Mouse (Mus musculus) midbrain, embryonic 13.5 days (tissue): ENCODE data around the gene Gpsm2. TPM values are rescaled to one million over a fixed set of nuclear protein-coding genes. Genes with fewer than 3 reads are reported as not detected.

ENCODE experiments used
- ATAC-seq: fragments of 200-750 bp; cut with Nextera tagmentation; 2 replicates; pipeline ENCODE4 v1.8.0; 2017; ENCODE audit warnings: mild to moderate bottlenecking, moderate TSS enrichment, moderate library complexity
- H3K27ac ChIP-seq: fragments of 300-500 bp; sonication (generic); 2 replicates; pipeline ENCODE4 v1.5.1; 2015; ENCODE audit warnings: inconsistent platforms, mild to moderate bottlenecking, moderate library complexity
- H3K27me3 ChIP-seq: fragments of 300-500 bp; sonication (generic); 2 replicates; pipeline ENCODE4 v1.6.1; 2015; ENCODE audit warnings: mild to moderate bottlenecking, inconsistent platforms
- H3K36me3 ChIP-seq: fragments of 300-500 bp; sonication (generic); 2 replicates; pipeline ENCODE4 v1.6.1; 2015; ENCODE audit warnings: mild to moderate bottlenecking, inconsistent platforms
- H3K4me1 ChIP-seq: fragments of 300-500 bp; sonication (generic); replicated peaks from 2 replicates; pipeline ENCODE4 v1.6.1; 2015; ENCODE audit warnings: inconsistent platforms
- H3K4me2 ChIP-seq: fragments of 300-500 bp; sonication (generic); replicated peaks from 2 replicates; pipeline ENCODE4 v1.6.1; 2015; ENCODE audit warnings: moderate library complexity, mild to moderate bottlenecking, inconsistent platforms
- H3K4me3 ChIP-seq: fragments of 300-500 bp; sonication (generic); replicated peaks from 2 replicates; pipeline ENCODE4 v1.5.1; 2015; ENCODE audit warnings: mild to moderate bottlenecking, inconsistent platforms
- H3K9ac ChIP-seq: fragments of 300-500 bp; sonication (generic); replicated peaks from 2 replicates; pipeline ENCODE4 v1.6.1; 2015; ENCODE audit warnings: mild to moderate bottlenecking, inconsistent platforms
- H3K9me3 ChIP-seq: fragments of 300-500 bp; sonication (generic); 2 replicates; pipeline ENCODE4 v1.6.1; 2016; ENCODE audit warnings: mild to moderate bottlenecking, inconsistent platforms
- WGBS: fragments of 180-500 bp; shearing (Covaris S2); methylation state at CpG from one replicate; pipeline ENCODE4 v1.1.7; 2015; 5-methylcytosine and 5-hydroxymethylcytosine counted together
- polyA plus RNA-seq: library from polyadenylated mRNA; unstranded; fragments of >200 nt; fragmentation: Nextera tagmentation; extraction: Ambion mirVana; gene quantifications from 2 replicates; pipeline ENCODE4 v1.2.1, GENCODE M21; 2015

Gpsm2 gene
- polyA plus RNA-seq: 40.1 and 40.7 TPM in 2 replicates

GRCm38 (mm10) chr3:108722036-108722872 is at the start of gene Gpsm2:
Gene Gpsm2, minus strand, starts transcription at chr3:108722309.
- Histone ChIP-seq H3K9me3 (no peaks in the 10 kb centered on the region), H3K4me1 (peaks cover 27% of the 10 kb centered on the region), H3K4me2 (peak within 1 kb of the TSS; percentile 64), H3K9ac (peak within 1 kb of the TSS; percentile 82), H3K36me3 (no peaks in the 10 kb centered on the region), H3K4me3 (peak within 1 kb of the TSS; percentile 78), H3K27me3 (no peaks in the 10 kb centered on the region), H3K27ac (peak within 1 kb of the TSS; percentile 89)
- peak; percentile 99 for ATAC-seq
- under 1% methylated on average over 53 of the region's 53 CpGs for WGBS

GRCm38 (mm10) chr3:108770725-108771368 is 48.7 kb upstream of the Gpsm2 start:
- Histone ChIP-seq H3K36me3 (no peaks in the 10 kb centered on the region), H3K4me2 (no peak overlapping the region), H3K4me3 (no peak overlapping the region), H3K27me3 (no peaks in the 10 kb centered on the region), H3K9ac (no peak overlapping the region), H3K27ac (no peak overlapping the region), H3K4me1 (no peaks in the 10 kb centered on the region), H3K9me3 (no peaks in the 10 kb centered on the region)
- peak; percentile 57 for ATAC-seq
- 46% methylated on average over 6 of the region's 6 CpGs for WGBS

DNA sequence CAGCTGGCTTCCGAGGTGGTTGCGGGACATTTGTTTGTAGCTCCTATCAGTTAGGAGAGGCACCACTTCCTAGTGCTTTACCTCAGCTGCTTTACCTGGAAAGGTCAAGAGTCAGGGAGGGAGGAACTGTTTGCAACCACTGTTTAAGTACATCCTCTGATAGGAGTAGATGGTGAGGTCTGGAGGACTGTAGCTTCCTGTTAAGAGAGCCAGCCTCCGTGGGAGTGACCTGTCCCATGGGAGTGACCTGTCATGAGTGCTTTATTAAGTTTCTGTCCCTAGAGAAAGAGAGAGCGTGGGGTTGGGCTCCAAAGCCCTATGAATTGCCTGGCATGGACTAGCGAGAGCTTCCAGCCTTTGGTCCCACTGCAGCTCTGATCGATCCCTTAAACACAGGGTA is 47.4 kb upstream of the Gpsm2 start:
- Histone ChIP-seq H3K9me3 (no peaks in the 10 kb centered on the region), H3K4me1 (no peaks in the 10 kb centered on the region), H3K27me3 (no peaks in the 10 kb centered on the region), H3K4me3 (no peak overlapping the region), H3K9ac (no peak overlapping the region), H3K27ac (no peak overlapping the region), H3K4me2 (no peak overlapping the region), H3K36me3 (no peaks in the 10 kb centered on the region)
- ATAC-seq: no peak
- WGBS: 90% methylated on average over 6 of the region's 6 CpGs

DNA sequence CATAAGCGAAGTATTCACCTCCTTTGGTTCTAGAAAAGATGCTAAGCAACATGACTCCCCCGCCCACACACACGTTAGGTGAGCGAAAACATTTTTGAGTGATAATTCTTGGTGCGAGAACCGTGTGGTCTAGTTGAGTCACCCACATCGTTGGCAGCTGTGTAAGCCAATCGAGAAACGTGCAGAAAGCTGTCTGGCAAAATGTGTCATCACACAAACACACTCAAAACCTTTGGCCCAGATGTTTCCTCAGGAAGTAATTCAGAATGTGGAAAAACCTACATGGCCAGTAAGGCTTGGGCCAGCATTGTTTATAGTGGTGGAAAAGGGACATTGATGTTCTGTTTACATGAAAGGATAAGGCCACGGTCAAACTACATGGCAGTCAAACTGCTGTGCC is 45.3 kb upstream of the Gpsm2 start:
- H3K27ac ChIP-seq: no peak overlapping the region
- ATAC-seq: no peak
- 88% methylated on average over 10 of the region's 10 CpGs for WGBS

DNA sequence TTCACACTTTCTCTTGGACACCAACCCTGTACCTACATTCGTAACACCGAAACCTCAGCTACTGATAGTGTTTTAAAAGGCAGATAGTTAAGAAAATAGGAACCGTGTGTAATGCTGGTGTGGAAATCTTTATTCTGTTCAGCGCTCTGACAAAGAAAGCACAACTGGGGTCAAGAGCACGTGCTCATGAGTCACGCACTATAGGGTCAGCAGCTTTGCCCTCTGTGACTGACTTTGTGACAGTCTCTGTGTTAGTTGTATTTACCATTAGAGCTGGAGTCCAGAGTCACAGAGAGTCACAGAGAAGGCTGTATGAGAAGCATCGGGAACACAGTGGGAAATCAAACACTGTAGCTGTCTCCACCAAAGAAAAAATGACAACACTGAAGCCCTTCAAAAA is 44.8 kb upstream of the Gpsm2 start:
- no peak for ATAC-seq

More for the DNA sequence above, 45.3 kb upstream of the Gpsm2 start:
- Histone ChIP-seq H3K36me3 (no peaks in the 10 kb centered on the region), H3K9me3 (no peaks in the 10 kb centered on the region), H3K4me2 (no peak overlapping the region), H3K27me3 (no peaks in the 10 kb centered on the region), H3K9ac (no peak overlapping the region), H3K4me3 (no peak overlapping the region), H3K4me1 (no peaks in the 10 kb centered on the region)

GRCm38 (mm10) chr3:108765476-108765875 is 43.4 kb upstream of the Gpsm2 start:
- WGBS: 87% methylated on average over 7 of the region's 7 CpGs
- H3K27ac ChIP-seq: no peak overlapping the region
- H3K27me3 ChIP-seq: no peaks in the 10 kb centered on the region
- no peak for ATAC-seq
- H3K9me3 ChIP-seq: no peaks in the 10 kb centered on the region
- H3K4me1 ChIP-seq: no peaks in the 10 kb centered on the region
- H3K36me3 ChIP-seq: no peaks in the 10 kb centered on the region
- H3K4me2 ChIP-seq: no peak overlapping the region
- no peak overlapping the region for H3K9ac ChIP-seq
- no peak overlapping the region for H3K4me3 ChIP-seq

More for the DNA sequence above, 44.8 kb upstream of the Gpsm2 start:
- no peak overlapping the region for H3K27ac ChIP-seq
- H3K4me2 ChIP-seq: no peak overlapping the region
- no peaks in the 10 kb centered on the region for H3K9me3 ChIP-seq
- no peak overlapping the region for H3K4me3 ChIP-seq
- 88% methylated on average over 7 of the region's 7 CpGs for WGBS
- no peaks in the 10 kb centered on the region for H3K36me3 ChIP-seq
- no peak overlapping the region for H3K9ac ChIP-seq
- no peaks in the 10 kb centered on the region for H3K4me1 ChIP-seq
- no peaks in the 10 kb centered on the region for H3K27me3 ChIP-seq

DNA sequence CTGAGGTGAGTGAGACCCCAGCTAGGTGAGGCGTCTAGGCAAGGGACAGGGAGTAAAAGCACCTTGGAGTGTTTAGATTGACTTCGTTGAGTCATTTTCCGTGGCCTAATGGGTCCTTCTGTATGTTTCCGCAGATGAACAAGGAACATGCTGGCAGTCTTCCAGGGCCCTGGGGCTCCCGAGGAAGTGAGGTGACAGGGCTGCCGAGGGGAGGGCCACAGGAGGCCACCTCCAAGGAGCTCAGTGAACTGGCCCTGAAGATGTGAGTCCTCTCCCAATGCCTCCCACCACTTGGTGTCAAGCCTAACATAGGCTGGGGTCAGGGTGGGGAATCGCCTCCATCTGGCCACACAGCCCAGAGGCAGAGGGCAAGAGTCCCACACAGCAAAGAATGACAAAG is 42.9 kb upstream of the Gpsm2 start:
- WGBS: 71% methylated on average over 7 of the region's 7 CpGs

GRCm38 (mm10) chr3:108763691-108764090 is 41.6 kb upstream of the Gpsm2 start:
- 77% methylated on average over 2 of the region's 2 CpGs for WGBS

More for the DNA sequence above, 42.9 kb upstream of the Gpsm2 start:
- Histone ChIP-seq H3K36me3 (no peaks in the 10 kb centered on the region), H3K27ac (no peak overlapping the region), H3K27me3 (no peaks in the 10 kb centered on the region), H3K4me1 (no peaks in the 10 kb centered on the region), H3K4me3 (no peak overlapping the region), H3K4me2 (no peak overlapping the region), H3K9me3 (no peaks in the 10 kb centered on the region), H3K9ac (no peak overlapping the region)
- ATAC-seq: no peak

GRCm38 (mm10) chr3:108762597-108763111 is 40.5 kb upstream of the Gpsm2 start:
- Histone ChIP-seq H3K4me1 (no peaks in the 10 kb centered on the region), H3K36me3 (no peaks in the 10 kb centered on the region), H3K27ac (no peak overlapping the region), H3K4me3 (no peak overlapping the region), H3K9ac (no peak overlapping the region), H3K27me3 (no peaks in the 10 kb centered on the region), H3K9me3 (no peaks in the 10 kb centered on the region), H3K4me2 (no peak overlapping the region)
- ATAC-seq: no peak
- 90% methylated on average over 7 of the region's 7 CpGs for WGBS

More at GRCm38 (mm10) chr3:108763691-108764090, 41.6 kb upstream of the Gpsm2 start:
- H3K27me3 ChIP-seq: no peaks in the 10 kb centered on the region
- H3K9ac ChIP-seq: no peak overlapping the region
- no peak overlapping the region for H3K4me3 ChIP-seq
- H3K27ac ChIP-seq: no peak overlapping the region
- no peak for ATAC-seq
- no peaks in the 10 kb centered on the region for H3K4me1 ChIP-seq
- H3K36me3 ChIP-seq: no peaks in the 10 kb centered on the region
- H3K4me2 ChIP-seq: no peak overlapping the region
- H3K9me3 ChIP-seq: no peaks in the 10 kb centered on the region

- H3K9ac ChIP-seq: no peak overlapping the region
- no peak overlapping the region for H3K4me3 ChIP-seq
- H3K4me2 ChIP-seq: no peak overlapping the region
- WGBS: 90% methylated on average over 11 of the region's 11 CpGs
- H3K9me3 ChIP-seq: no peaks in the 10 kb centered on the region
- no peak overlapping the region for H3K27ac ChIP-seq
- H3K27me3 ChIP-seq: no peaks in the 10 kb centered on the region
- no peaks in the 10 kb centered on the region for H3K36me3 ChIP-seq
- H3K4me1 ChIP-seq: no peaks in the 10 kb centered on the region
- ATAC-seq: no peak
Observed at GRCm38 (mm10) chr3:108759566-108760420, 37.7 kb upstream of the Gpsm2 start.

DNA sequence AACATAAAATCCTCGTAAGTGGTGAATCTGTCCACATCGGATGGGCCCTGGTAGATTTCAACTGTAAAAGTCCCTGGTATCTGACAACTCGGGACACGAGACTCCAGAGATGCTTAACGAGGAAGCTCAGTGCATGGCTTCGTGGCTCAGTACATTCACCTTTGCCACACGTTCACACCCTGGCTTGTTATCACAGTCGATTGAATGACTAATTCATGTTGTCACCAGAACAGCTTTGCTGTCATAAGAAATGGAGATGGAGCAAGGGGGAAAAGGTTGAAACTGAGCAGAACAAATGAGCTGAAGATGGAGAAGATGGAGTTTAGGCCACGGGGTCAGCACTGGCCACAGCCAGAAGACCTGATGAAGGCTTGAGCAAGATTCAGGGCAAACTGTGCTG is 35.5 kb upstream of the Gpsm2 start:
- H3K27me3 ChIP-seq: no peaks in the 10 kb centered on the region
- no peaks in the 10 kb centered on the region for H3K4me1 ChIP-seq
- no peak for ATAC-seq
- H3K9me3 ChIP-seq: no peaks in the 10 kb centered on the region
- H3K4me3 ChIP-seq: no peak overlapping the region
- H3K9ac ChIP-seq: no peak overlapping the region
- no peaks in the 10 kb centered on the region for H3K36me3 ChIP-seq
- no peak overlapping the region for H3K4me2 ChIP-seq
- no peak overlapping the region for H3K27ac ChIP-seq
- WGBS: 79% methylated on average over 9 of the region's 9 CpGs
